Comparison of ENCODE assay signal across 8 mouse cellular contexts in the genomic region with DNA sequence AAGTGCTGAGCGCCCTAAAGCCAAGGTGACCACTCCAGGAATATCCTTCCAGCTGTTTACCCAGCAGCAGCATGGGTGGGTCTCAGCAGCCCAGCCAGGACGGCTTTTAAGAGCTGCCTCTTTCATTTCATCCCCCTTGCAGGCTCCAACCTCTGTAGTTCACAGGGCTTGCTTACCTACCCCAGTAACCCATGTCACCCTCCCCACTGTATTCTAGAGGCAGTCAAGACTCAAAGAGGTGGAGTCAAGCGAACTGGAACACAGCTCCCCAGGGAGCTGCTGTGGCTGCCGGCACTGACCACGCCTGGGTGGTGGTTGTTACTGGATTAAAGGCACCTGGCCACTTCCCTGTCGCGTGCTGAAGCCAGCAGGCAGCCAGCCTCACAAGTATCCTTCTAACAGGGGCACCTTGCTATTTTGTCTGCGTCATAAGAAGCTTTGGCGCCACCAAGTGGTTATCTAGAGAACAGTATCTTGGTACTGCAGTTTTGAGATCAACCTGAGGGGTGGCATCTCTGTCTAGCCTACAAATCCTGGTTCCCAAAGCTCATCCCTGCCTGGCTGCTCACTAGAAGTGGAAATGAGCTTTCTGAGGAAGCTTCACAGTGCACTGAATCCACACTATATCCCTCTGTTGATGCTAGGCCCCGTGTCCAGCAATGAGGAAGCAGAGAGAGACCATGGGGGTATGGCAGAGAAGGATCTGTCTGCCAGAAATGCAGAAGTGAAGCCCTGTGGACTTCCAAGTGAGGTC. TPM values are rescaled to one million over a fixed set of nuclear protein-coding genes. Genes with fewer than 3 reads are reported as not detected.
DNase-seq lines count a peak whose midpoint lies in the region; ATAC-seq and TF ChIP-seq lines count a peak whose summit lies in the region.

No protein-coding gene starts in this region.

- peak; percentile 73 for DNase-seq in c-Kit-positive CD71-negative TER-119-negative erythroid progenitor cells, embryonic 14.5 days (ENCODE audit: low read depth)
- DNase-seq in heart, postnatal 14 days = peak; percentile 76 to 86
- peak; percentile 87 for DNase-seq in layer of hippocampus, adult 11-12 months (ENCODE audit: low spot score)
- peak; percentile 95 for DNase-seq in lung, postnatal 0 days (ENCODE audit: low spot score)
- DNase-seq in ovary, postnatal 36 days (ENCODE audit: low spot score) = peak; percentile 57
- DNase-seq in thymus, postnatal 14 days = peak; percentile 72

- H3K4me3 ChIP-seq in ES-Bruce4 (ENCODE audit: low read depth, low read length) = no peak overlapping the region
- H3K4me3 ChIP-seq in forebrain, embryonic 12.5 days (replicated peaks) = no peak overlapping the region
- H3K4me3 ChIP-seq in lung, postnatal 0 days (ENCODE audit: low read depth, low read length) = no peak overlapping the region

- no peak overlapping the region for H3K9ac ChIP-seq in ES-Bruce4 (ENCODE audit: low read depth, poor library complexity, severe bottlenecking)
- no peak overlapping the region for H3K9ac ChIP-seq in forebrain, embryonic 12.5 days
- H3K9ac ChIP-seq in lung, postnatal 0 days (replicated peaks; ENCODE audit: low read depth) = no peak overlapping the region

- H3K36me3 ChIP-seq in ES-Bruce4 (ENCODE audit: control insufficient read depth, insufficient read depth, low read length, poor library complexity, severe bottlenecking) = no peaks in the 10 kb centered on the region
- no peaks in the 10 kb centered on the region for H3K36me3 ChIP-seq in forebrain, embryonic 12.5 days (replicated peaks)
- H3K36me3 ChIP-seq in lung, postnatal 0 days (ENCODE audit: insufficient read depth, low read length) = no peaks in the 10 kb centered on the region

- no peaks in the 10 kb centered on the region for H3K4me1 ChIP-seq in ES-Bruce4 (ENCODE audit: control insufficient read depth, insufficient read depth, low read length)
- H3K4me1 ChIP-seq in forebrain, embryonic 12.5 days = peaks cover 14% of the 10 kb centered on the region
- H3K4me1 ChIP-seq in lung, postnatal 0 days (ENCODE audit: insufficient read depth, low read depth, low read length) = 0 out of 2 replicates have a peak, but pooled peaks cover 3% of the 10 kb centered on the region

- H3K4me2 ChIP-seq in forebrain, embryonic 12.5 days = 0 out of 2 replicates have a peak overlapping the region, but pooled peaks have one; percentile 21
- no peak overlapping the region for H3K4me2 ChIP-seq in lung, postnatal 0 days (replicated peaks; ENCODE audit: low read depth, low read length)

- intact Hi-C loops in heart, postnatal 14 days (cut with DNase I) = loop anchor here (2.0 to 10.0 kb wide), 4 partner anchors 77 to 705 kb away; a partner anchor contains a TSS

- TF ChIP-seq POLR2A in ES-Bruce4 (IDR thresholded peaks at IDR 0.05; ENCODE audit: insufficient read depth, low read length) = no peak

- no peak overlapping the region for H3K27ac ChIP-seq in ES-Bruce4 (ENCODE audit: insufficient read depth, low read length)
- H3K27ac ChIP-seq in forebrain, embryonic 12.5 days = peak overlapping the region; percentile 63; the same call in 1 of the 2 replicates
- H3K27ac ChIP-seq in lung, postnatal 0 days (ENCODE audit: low read length) = no peak overlapping the region

- no peaks in the 10 kb centered on the region for H3K9me3 ChIP-seq in ES-Bruce4 (replicated peaks; ENCODE audit: control insufficient read depth, insufficient read depth, low read length, poor library complexity, severe bottlenecking)
- no peaks in the 10 kb centered on the region for H3K9me3 ChIP-seq in forebrain, embryonic 12.5 days
- H3K9me3 ChIP-seq in lung, postnatal 0 days (ENCODE audit: low read length) = no peaks in the 10 kb centered on the region

- no peak for TF ChIP-seq EP300 in ES-Bruce4 (IDR thresholded peaks at IDR 0.05; ENCODE audit: insufficient read depth, low read depth, low read length)
- TF ChIP-seq EP300 in lung, postnatal 0 days (IDR thresholded peaks at IDR 0.05) = no peak

- peak; percentile 69 for ATAC-seq in forebrain, embryonic 12.5 days (ENCODE audit: low FRiP score)
- ATAC-seq in lung, postnatal 0 days = peak; percentile 86

- peak; percentile 50 for TF ChIP-seq CTCF in ES-Bruce4 (IDR thresholded peaks at IDR 0.05; ENCODE audit: low read depth, low read length)
- TF ChIP-seq CTCF in lung, postnatal 0 days (IDR thresholded peaks at IDR 0.05) = peak; percentile 91

- 12% methylated on average over 10 of the region's 10 CpGs for WGBS in forebrain, embryonic 12.5 days
- WGBS in lung, postnatal 0 days = 10% methylated on average over 10 of the region's 10 CpGs

- H3K27me3 ChIP-seq in ES-Bruce4 (ENCODE audit: control insufficient read depth, insufficient read depth, low read length, poor library complexity, severe bottlenecking) = no peaks in the 10 kb centered on the region
- H3K27me3 ChIP-seq in forebrain, embryonic 12.5 days = 0 out of 2 replicates have a peak, but pooled peaks cover 10% of the 10 kb centered on the region
- no peaks in the 10 kb centered on the region for H3K27me3 ChIP-seq in lung, postnatal 0 days (replicated peaks; ENCODE audit: insufficient read depth, low read length)

RNA-seq across cellular contexts. Expression of a gene that starts 11.8 kb away (rescaled TPM):
- polyA plus RNA-seq in ES-Bruce4 (2011; ENCODE audit: insufficient read depth, insufficient read length, low read depth, missing spikeins) = 2.4 and 3.0 TPM in 2 replicates
- 9.1 and 10.2 TPM in 2 replicates for polyA plus RNA-seq in forebrain, embryonic 12.5 days (2016; fragmentation: Nextera tagmentation; extraction: Ambion mirVana)
- 10 to 100 TPM; 20.1 to 20.3 TPM for total RNA-seq in heart, postnatal 14 days (2021)
- 20.6 and 26.3 TPM in 2 replicates for polyA plus RNA-seq in lung, postnatal 0 days (2015; fragmentation: Nextera tagmentation; extraction: Ambion mirVana)

RNA-seq across cellular contexts. Expression of a gene that starts 36.5 kb away (rescaled TPM):
- polyA plus RNA-seq in ES-Bruce4 (2011; ENCODE audit: insufficient read depth, insufficient read length, low read depth, missing spikeins) = 10.1 and 10.5 TPM in 2 replicates
- 87.3 and 88.5 TPM in 2 replicates for polyA plus RNA-seq in forebrain, embryonic 12.5 days (2016; fragmentation: Nextera tagmentation; extraction: Ambion mirVana)
- total RNA-seq in heart, postnatal 14 days (2021) = 10 to 100 TPM; 10.2 to 11.1 TPM
- 24.6 and 25.0 TPM in 2 replicates for polyA plus RNA-seq in lung, postnatal 0 days (2015; fragmentation: Nextera tagmentation; extraction: Ambion mirVana)
